Comparison of ENCODE assay signal across 13 mouse cellular contexts in genomic region chr4:138169420-138169819, GRCm38 (mm10).
"Had no signal": no experiment of that assay in that cellular context is flagged by ENCODE, and none has a peak within 500 bp of the region (broad histone marks: within the 10 kb centered on the region; RNA-seq: fewer than 3 reads in every experiment).

No protein-coding gene starts in this region.

- H3K27ac ChIP-seq: embryonic facial prominence, embryonic 10.5 days; embryonic facial prominence, embryonic 12.5 days; embryonic facial prominence, embryonic 13.5 days; embryonic facial prominence, embryonic 15.5 days; forebrain, embryonic 10.5 days; forebrain, embryonic 13.5 days; forebrain, embryonic 15.5 days; gastrocnemius, adult 2 months; heart, adult 2 months had no signal

- H3K27me3 ChIP-seq: embryonic facial prominence, embryonic 12.5 days; embryonic facial prominence, embryonic 13.5 days; embryonic facial prominence, embryonic 15.5 days; forebrain, embryonic 13.5 days; forebrain, embryonic 15.5 days had no signal

- H3K4me1 ChIP-seq: embryonic facial prominence, embryonic 10.5 days; embryonic facial prominence, embryonic 12.5 days; embryonic facial prominence, embryonic 13.5 days; embryonic facial prominence, embryonic 15.5 days; forebrain, embryonic 10.5 days; forebrain, embryonic 13.5 days; forebrain, embryonic 15.5 days had no signal

- H3K4me3 ChIP-seq: embryonic facial prominence, embryonic 10.5 days; embryonic facial prominence, embryonic 12.5 days; embryonic facial prominence, embryonic 13.5 days; embryonic facial prominence, embryonic 15.5 days; erythroblast, embryonic 14.5 days; forebrain, embryonic 10.5 days; forebrain, embryonic 13.5 days; forebrain, embryonic 15.5 days; gastrocnemius, adult 2 months; heart, adult 2 months had no signal

- H3K4me2 ChIP-seq: embryonic facial prominence, embryonic 12.5 days; embryonic facial prominence, embryonic 13.5 days; embryonic facial prominence, embryonic 15.5 days; forebrain, embryonic 13.5 days; forebrain, embryonic 15.5 days had no signal

- ATAC-seq: forebrain, embryonic 13.5 days; forebrain, embryonic 14.5 days; forebrain, embryonic 15.5 days; forebrain, embryonic 16.5 days; forebrain, postnatal 0 days had no signal

- H3K9ac ChIP-seq: embryonic facial prominence, embryonic 12.5 days; embryonic facial prominence, embryonic 13.5 days; embryonic facial prominence, embryonic 15.5 days; forebrain, embryonic 13.5 days; forebrain, embryonic 15.5 days; forebrain, postnatal 0 days had no signal

- H3K9me3 ChIP-seq: embryonic facial prominence, embryonic 10.5 days; embryonic facial prominence, embryonic 12.5 days; embryonic facial prominence, embryonic 13.5 days; embryonic facial prominence, embryonic 15.5 days; forebrain, embryonic 10.5 days; forebrain, embryonic 13.5 days; forebrain, embryonic 15.5 days had no signal
